Mouse (Mus musculus) megakaryocyte progenitor cell, adult 5-6 weeks (primary cell): ENCODE measurements around the gene Pld5. TPM values are rescaled to one million over a fixed set of nuclear protein-coding genes. Genes with fewer than 3 reads are reported as not detected.

Source experiments
- ATAC-seq: replicated peaks from 2 replicates; pipeline ENCODE4 v1.8.0; 2016; ENCODE audit warnings: mild to moderate bottlenecking, moderate TSS enrichment, inconsistent platforms; ENCODE audit not compliant: poor library complexity
- total RNA-seq, 2 experiments: library from RNA; stranded (forward) in 1 of 2; stranded (reverse) in 1 of 2; fragments of 157-497, 149-512 nt in 1 of 2; fragments of 200-1000 nt in 1 of 2; gene quantifications; 2 replicates each; pipeline versions ENCODE4 v1.2.3 to v1.2.4; 2015 to 2017

Pld5 gene
- total RNA-seq, 2 experiments from 2014 or later: not detected

DNA sequence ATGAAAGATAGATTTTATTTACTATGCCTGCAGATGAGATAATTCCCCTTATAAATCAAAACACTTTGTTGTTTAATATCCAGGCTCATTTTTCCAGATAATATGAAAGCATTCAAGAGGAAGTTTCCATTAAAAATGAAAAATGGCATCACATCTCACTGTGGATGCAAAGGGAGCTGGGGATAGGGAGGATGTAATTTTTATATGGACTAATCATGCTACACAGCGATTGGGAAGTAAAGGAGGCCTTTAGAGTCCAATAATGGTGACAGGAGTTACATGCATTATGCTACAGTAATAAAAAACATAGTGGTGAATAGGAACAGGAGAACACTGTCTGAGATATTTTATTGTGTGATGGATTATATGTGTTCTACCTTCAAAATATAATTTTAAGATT is 100.1 kb downstream of the Pld5 start:
- ATAC-seq: no peak

DNA sequence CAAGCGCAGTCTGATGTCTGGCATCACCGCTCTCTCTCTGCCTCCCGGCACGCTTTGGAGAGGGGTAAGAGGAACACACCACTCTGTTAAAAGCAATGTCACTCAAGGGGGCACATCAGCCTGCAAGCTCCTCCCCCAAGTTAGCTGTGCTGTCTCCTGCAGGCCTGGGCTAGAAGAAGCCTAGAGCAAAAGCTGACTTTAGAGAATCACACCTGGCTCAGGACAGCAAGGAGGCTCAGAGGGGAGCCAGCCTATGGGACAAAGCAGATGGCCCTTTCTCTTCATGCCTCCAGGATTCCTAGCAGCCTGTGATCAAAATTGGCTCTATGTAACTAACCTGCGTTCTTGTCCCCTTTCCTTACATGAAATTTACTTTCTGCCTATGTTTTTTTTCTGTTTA is 107.3 kb downstream of the Pld5 start:
- no peak for ATAC-seq

GRCm38 (mm10) chr1:176167114-176167513 is 108.0 kb downstream of the Pld5 start:
- ATAC-seq: no peak

GRCm38 (mm10) chr1:176145306-176145705 is 129.8 kb downstream of the Pld5 start:
- no peak for ATAC-seq

GRCm38 (mm10) chr1:176134379-176134778 is 140.7 kb downstream of the Pld5 start:
- ATAC-seq: no peak

DNA sequence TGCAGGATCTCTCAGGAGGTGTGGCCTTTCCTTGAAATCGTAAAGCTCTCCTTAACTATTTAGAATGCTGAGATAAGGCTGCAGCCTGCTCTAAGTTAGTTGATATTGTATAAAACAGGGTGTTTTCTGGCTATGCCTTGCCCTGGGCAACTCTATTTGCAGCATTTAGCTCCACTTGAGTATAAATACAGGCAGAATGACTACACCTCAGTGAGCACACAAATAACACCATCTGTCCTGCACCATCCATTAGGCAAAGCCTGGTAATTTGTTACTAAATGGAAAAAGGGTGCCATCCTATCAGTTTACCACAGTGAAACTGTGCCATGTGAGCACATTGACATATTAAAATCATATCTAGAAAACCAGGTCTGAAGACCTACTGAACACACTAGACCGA is 149.3 kb downstream of the Pld5 start:
- no peak for ATAC-seq

DNA sequence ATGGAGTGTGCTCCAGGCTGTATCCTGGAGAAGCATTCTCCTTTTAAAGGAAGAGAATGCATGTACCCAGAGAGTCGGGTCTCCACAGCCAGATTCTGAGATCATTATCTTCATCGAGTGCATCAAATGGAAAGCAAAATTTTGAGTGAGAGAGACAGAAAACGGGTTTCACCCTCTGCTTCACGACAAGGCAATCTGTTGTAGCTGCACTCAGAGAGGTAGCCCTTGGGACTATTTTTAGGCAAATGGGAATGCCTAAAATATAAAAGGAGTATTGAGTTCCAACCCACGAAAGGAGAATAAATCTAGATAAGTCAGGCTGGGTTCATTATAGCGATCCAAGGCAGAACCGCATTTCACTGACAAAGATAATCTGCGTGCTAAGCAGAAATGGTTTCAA is 150.7 kb downstream of the Pld5 start:
- ATAC-seq: no peak

DNA sequence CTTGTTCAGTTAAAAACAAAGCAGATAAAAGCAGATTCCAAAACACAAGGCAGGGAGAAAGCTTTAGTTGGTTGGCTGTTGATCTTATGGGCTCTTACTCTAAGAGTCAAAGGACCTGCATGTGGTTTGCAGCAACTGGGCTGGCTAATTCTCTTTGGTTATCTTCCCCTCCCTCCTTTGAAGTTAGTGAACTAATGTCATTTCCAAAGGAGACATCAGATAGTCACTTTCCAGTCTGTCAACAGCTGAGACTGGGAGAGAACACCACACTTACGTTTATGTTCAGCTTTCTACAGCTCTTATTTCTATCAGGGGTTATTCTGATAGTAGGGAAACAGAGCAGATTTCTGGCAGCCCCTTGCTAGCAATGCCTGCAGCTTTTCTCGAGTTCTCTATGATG is 151.3 kb downstream of the Pld5 start:
- ATAC-seq: no peak

DNA sequence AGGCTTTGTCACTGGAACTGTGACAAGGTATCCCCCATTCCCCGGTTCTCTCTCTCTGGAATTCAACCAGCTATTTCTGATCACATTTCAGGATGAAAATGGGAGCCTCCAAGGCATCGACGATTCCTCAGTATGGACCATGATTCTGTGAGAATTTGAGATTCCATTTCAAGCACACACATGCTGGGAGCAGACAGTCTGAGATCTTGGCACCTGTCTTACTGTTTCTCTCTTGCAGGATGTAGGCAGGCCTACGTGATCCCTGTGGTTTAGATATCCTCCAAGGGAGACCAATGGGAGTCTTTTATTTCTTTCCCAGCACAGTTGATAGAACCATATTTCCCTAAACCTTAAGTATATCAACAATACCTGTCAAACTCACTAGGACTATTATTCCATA is 159.5 kb downstream of the Pld5 start:
- no peak for ATAC-seq

GRCm38 (mm10) chr1:176098685-176099320 is 176.3 kb downstream of the Pld5 start:
- no peak for ATAC-seq

DNA sequence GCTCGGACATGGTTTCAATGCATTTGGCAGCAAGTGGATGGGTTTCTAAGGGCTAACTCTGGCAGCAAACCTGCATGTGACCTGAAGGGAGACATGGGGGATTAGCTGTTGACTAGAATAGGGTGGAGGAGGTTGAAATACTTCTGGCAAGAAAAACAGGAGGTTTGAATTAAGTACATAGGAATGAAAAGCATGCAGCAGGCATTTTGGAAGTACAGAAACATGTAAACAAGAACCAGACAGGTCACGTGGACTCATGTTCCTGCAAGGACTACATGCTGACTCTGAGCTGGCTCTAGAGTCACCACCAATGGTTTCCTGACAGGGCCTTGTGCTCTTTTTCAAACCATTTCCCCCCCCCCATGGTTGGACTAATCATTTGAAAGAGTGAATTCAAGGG is 183.0 kb downstream of the Pld5 start:
- ATAC-seq: no peak

DNA sequence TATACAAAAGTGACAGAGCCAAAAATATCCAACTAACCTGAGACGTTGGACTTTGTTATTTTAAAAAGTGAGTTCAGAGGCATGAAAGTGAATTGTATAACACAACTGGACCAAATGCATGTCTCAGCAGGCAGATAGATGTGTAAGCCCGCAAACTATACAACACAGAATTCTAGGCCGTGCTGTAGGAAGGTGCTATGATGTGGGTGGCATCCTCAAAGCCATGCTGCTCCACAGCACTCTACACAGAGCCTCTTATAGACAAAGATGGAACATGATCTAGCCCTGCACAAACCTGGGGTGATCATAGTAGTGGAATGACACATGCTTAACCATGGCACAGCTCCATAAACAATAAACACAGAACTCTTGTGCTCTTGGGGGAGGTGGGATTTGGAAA is 185.7 kb downstream of the Pld5 start:
- ATAC-seq: no peak

- no peak for ATAC-seq
Observed at GRCm38 (mm10) chr1:176085952-176086648, 189.0 kb downstream of the Pld5 start.

DNA sequence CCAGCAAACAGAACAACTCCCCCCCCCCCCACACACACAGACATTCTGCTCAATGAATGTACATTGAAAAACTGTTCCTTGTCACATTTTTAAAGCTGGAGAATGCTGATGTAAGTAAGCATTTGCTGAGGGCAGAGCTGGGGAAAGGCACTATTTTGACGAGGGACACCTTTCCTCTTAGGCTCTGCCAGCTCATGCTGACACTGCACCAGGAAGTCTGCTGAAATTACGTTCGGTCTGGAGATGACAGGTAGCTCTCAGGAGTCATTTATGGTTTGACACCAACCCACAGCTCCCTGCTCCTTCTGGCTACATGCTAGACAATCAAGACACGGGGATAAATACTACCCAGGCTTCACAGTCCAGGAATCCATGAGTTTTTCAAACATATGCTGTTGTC is 192.8 kb downstream of the Pld5 start:
- no peak for ATAC-seq

GRCm38 (mm10) chr1:176080969-176081368 is 194.1 kb downstream of the Pld5 start:
- no peak for ATAC-seq

- peak; percentile 22 for ATAC-seq
Observed at GRCm38 (mm10) chr1:176078410-176078809, 196.7 kb downstream of the Pld5 start.

- ATAC-seq: peak; percentile 40
Observed at GRCm38 (mm10) chr1:176076799-176077198, 198.3 kb downstream of the Pld5 start.

DNA sequence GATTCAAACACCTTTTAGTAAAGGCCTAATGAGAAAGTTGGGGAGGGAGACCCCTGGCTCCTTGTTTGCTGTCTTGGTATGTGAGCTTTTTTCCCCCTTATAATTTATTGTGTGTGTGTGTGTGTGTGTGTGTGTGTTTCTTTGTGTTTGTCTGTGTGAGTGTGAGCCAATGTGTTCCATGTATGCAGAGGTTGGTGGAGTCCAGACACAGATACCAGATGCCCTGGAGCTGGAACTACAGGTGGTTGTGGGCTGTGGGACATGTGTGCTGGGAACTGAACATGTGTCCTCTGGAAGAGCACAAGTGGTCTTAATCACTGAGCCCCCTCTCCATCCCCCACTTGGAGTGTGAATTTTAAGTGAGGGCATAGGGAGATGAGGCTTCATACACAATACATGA is 199.3 kb downstream of the Pld5 start:
- ATAC-seq: no peak

DNA sequence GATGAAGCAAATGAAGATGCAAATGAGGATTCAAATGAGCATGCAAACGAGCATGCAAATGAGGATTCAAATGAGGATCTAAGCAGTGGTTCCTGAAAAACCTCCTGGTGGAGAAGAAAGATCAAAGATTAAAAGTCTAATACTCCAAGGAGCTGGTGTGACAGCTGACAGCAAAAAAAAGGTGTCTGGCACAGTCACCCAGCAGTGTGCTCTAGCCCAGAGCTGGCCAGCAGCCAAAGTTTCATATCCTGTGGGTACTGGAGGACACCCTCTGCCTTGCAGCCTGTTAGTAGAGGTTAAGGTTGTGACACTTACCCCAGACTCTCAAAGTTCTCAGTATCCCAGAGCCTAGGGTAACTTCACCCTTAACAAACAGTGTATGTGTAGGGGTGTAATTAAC is 199.7 kb downstream of the Pld5 start:
- peak; percentile 71 for ATAC-seq

- ATAC-seq: peak; percentile 33; the same call in 1 of the 2 replicates
Observed at GRCm38 (mm10) chr1:176074526-176074925, 200.6 kb downstream of the Pld5 start.

GRCm38 (mm10) chr1:176065281-176065680 is 209.8 kb downstream of the Pld5 start:
- no peak for ATAC-seq

DNA sequence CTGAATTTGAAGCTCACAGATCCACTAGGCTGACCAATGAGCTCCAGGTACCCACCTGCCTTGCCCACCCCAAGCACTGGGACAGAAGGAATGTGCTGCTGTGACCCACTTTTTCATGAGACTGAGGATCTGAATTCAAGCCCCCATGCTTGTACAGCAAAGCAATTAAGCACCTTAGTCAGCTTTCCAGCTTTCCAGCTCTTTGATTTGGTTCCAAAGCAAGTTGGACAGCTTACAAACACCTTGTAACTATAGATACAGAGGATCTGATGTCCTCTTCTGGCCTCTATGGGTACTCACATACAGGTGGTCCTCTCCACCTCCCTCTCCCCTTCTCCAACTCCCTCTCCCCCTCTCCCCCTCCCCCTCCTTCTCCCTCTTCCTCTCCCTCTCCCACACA is 210.6 kb downstream of the Pld5 start:
- ATAC-seq: no peak

GRCm38 (mm10) chr1:176053653-176054052 is 221.5 kb downstream of the Pld5 start:
- ATAC-seq: no peak
